Mouse (Mus musculus) effector memory CD4-positive, alpha-beta T cell, adult 7 months (primary cell): Measurements from ENCODE around the gene Tfb2m. TPM values are rescaled to one million over a fixed set of nuclear protein-coding genes. Genes with fewer than 3 reads are reported as not detected.

Source experiments
- polyA plus RNA-seq: library from polyadenylated mRNA; unstranded; fragments of 100-300 nt; shearing (Covaris generic); gene quantifications from one replicate; pipeline ENCODE4 v1.2.1, GENCODE M21; 2017

Tfb2m gene
- 49.0 TPM for polyA plus RNA-seq

DNA sequence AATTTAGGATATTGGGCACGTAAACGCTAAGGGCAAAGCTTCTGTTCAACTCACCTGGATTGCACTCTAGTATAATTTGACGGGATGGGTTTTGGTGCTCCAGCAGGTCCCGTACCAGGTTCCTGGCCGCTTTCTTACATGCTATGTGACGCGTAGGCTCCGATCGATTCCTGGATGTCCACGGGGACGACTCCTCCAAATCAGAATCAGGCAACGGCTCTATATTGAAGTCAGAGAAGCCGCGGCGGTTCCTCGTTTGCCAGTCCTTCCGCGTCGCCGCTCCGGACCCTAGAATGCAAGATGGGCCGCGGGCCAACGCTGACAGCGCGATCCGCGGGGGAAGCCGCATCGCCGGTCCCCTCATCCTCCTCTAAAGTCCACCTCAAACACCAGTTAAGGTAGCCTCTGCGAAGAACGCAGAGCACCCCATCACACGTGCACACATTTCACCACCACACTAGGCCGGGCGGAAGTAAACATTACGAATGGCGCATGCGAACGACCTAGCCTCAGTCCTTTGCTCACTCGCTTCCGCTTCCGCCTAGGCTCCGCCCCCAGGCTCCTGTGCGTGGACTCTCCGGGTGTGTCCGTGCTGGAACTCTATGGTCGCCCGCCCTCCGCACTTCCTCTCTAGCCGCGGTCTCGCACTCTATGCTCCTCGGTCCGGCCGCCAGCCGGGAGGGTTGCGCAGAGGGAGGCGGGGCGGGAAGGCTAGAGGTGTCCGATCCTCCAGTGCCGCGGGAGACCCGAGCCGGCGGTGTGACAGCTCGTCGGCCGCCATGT, at the start of gene Tfb2m, which contains the start of gene Cnst:
Gene Tfb2m (minus strand): TSS at position 500 of the 783 bp plus-strand sequence.
Gene Cnst (plus strand): TSS at position 603 of the 783 bp plus-strand sequence.

DNA sequence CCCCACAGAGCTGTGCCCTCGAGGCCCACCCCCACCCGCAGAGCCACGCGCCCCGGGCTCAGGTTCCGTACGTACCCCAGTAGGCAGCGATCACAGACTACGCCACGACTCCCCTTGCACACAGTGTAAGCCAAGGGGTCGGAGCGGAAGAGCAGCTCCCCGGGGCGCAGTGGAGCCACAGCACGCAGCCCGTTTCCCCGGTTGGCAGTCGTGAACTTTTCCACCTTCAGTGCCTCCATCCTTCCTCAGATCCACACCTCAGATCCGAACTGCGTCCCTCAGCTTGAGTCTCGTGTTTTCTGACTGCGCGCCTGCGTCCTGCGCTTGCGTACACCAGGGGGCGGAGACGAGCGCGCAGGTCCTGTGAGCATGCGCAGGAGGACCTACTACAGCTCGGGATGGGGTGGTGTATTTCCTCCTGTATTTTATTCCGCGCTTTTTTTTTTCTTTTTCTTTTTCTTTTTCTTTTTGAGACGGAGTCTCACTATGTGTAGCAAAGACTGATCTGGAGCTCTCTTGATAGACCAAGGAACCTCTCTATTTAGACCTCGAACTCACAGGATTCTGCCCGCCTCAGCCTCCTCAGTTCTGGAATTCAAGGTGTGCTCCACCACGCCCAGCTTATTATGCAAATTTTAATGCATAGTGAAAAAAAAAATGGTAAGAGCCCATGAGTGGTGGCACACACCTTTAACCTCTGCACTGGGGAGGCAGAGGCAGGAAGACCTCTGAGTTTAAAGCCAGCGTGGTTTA, 28.2 kb downstream of the Tfb2m start, which contains the start of gene Smyd3:
Gene Smyd3 (minus strand): TSS at position 329 of the 753 bp plus-strand sequence.

Other genes with a start within 250 kb of the Tfb2m start
- 49.4 TPM for gene Smyd3, start 28.2 kb downstream of the Tfb2m start, polyA plus RNA-seq
- 39.0 TPM for gene Cnst, start 103 bp upstream of the Tfb2m start, polyA plus RNA-seq
- gene Sccpdh, start 121.9 kb upstream of the Tfb2m start, polyA plus RNA-seq: 1.2 TPM
- 0.15 TPM for gene Kif28, start 199.0 kb upstream of the Tfb2m start, polyA plus RNA-seq